Mouse (Mus musculus): Measurements from ENCODE around the gene Elob. TPM values are rescaled to one million over a fixed set of nuclear protein-coding genes. Genes with fewer than 3 reads are reported as not detected.

Elob gene
- 378 and 510 TPM in 2 replicates for polyA plus RNA-seq (2012; ENCODE audit: insufficient read depth, insufficient read length, missing spikeins)

- peak within 1 kb of the TSS; percentile 97 for H3K4me3 ChIP-seq (ENCODE audit: insufficient read depth, low read depth, low read length)
- peak within 1 kb of the TSS; percentile 99 for H3K27ac ChIP-seq (replicated peaks; ENCODE audit: low read depth, low read length)
- peaks cover 4% of the 10 kb centered on the region; the same call in 1 of the 2 replicates for H3K4me1 ChIP-seq (ENCODE audit: control insufficient read depth, insufficient read depth, insufficient read length, low read length)
These were observed at the start of gene Elob for GRCm38 (mm10) chr17:23829064-23829619. Elob (minus strand) TSS chr17:23829136.

- Histone ChIP-seq H3K4me1 (ENCODE audit: control insufficient read depth, insufficient read depth, insufficient read length, low read length) (no peaks in the 10 kb centered on the region), H3K4me3 (ENCODE audit: insufficient read depth, low read depth, low read length) (no peak overlapping the region), H3K27ac (replicated peaks; ENCODE audit: low read depth, low read length) (no peak overlapping the region)
These were observed 48.2 kb upstream of the Elob start for GRCm38 (mm10) chr17:23877166-23877565.

GRCm38 (mm10) chr17:23876741-23877140, 47.8 kb upstream of the Elob start:
- no peak overlapping the region for H3K4me3 ChIP-seq (ENCODE audit: insufficient read depth, low read depth, low read length)
- H3K4me1 ChIP-seq (ENCODE audit: control insufficient read depth, insufficient read depth, insufficient read length, low read length) = no peaks in the 10 kb centered on the region
- no peak overlapping the region for H3K27ac ChIP-seq (replicated peaks; ENCODE audit: low read depth, low read length)

GRCm38 (mm10) chr17:23873884-23874856, 45.2 kb upstream of the Elob start:
- Histone ChIP-seq H3K4me1 (ENCODE audit: control insufficient read depth, insufficient read depth, insufficient read length, low read length) (no peaks in the 10 kb centered on the region), H3K4me3 (ENCODE audit: insufficient read depth, low read depth, low read length) (no peak overlapping the region), H3K27ac (replicated peaks; ENCODE audit: low read depth, low read length) (no peak overlapping the region)

- no peaks in the 10 kb centered on the region for H3K4me1 ChIP-seq (ENCODE audit: control insufficient read depth, insufficient read depth, insufficient read length, low read length)
- no peak overlapping the region for H3K27ac ChIP-seq (replicated peaks; ENCODE audit: low read depth, low read length)
- H3K4me3 ChIP-seq (ENCODE audit: insufficient read depth, low read depth, low read length) = no peak overlapping the region
These were observed 39.6 kb upstream of the Elob start for GRCm38 (mm10) chr17:23868513-23868912.

GRCm38 (mm10) chr17:23867756-23868155, 38.8 kb upstream of the Elob start, which contains the start of gene Prss21:
Prss21 (plus strand) TSS chr17:23868056.
- Histone ChIP-seq H3K4me1 (ENCODE audit: control insufficient read depth, insufficient read depth, insufficient read length, low read length) (no peaks in the 10 kb centered on the region), H3K27ac (replicated peaks; ENCODE audit: low read depth, low read length) (no peak within 1 kb of the TSS), H3K4me3 (ENCODE audit: insufficient read depth, low read depth, low read length) (no peak within 1 kb of the TSS)

GRCm38 (mm10) chr17:23862926-23863325, 34.0 kb upstream of the Elob start:
- Histone ChIP-seq H3K4me3 (ENCODE audit: insufficient read depth, low read depth, low read length) (no peak overlapping the region), H3K27ac (replicated peaks; ENCODE audit: low read depth, low read length) (no peak overlapping the region), H3K4me1 (ENCODE audit: control insufficient read depth, insufficient read depth, insufficient read length, low read length) (no peaks in the 10 kb centered on the region)

- H3K27ac ChIP-seq (replicated peaks; ENCODE audit: low read depth, low read length) = no peak overlapping the region
- no peak overlapping the region for H3K4me3 ChIP-seq (ENCODE audit: insufficient read depth, low read depth, low read length)
- H3K4me1 ChIP-seq (ENCODE audit: control insufficient read depth, insufficient read depth, insufficient read length, low read length) = no peaks in the 10 kb centered on the region
These were observed 29.0 kb upstream of the Elob start for GRCm38 (mm10) chr17:23857913-23858312.

- no peak overlapping the region for H3K4me3 ChIP-seq (ENCODE audit: insufficient read depth, low read depth, low read length)
- H3K27ac ChIP-seq (replicated peaks; ENCODE audit: low read depth, low read length) = no peak overlapping the region
- no peaks in the 10 kb centered on the region for H3K4me1 ChIP-seq (ENCODE audit: control insufficient read depth, insufficient read depth, insufficient read length, low read length)
These were observed 28.3 kb upstream of the Elob start for GRCm38 (mm10) chr17:23857193-23857592.

GRCm38 (mm10) chr17:23854229-23854765, 25.4 kb upstream of the Elob start:
- Histone ChIP-seq H3K4me3 (ENCODE audit: insufficient read depth, low read depth, low read length) (no peak overlapping the region), H3K4me1 (ENCODE audit: control insufficient read depth, insufficient read depth, insufficient read length, low read length) (no peaks in the 10 kb centered on the region), H3K27ac (replicated peaks; ENCODE audit: low read depth, low read length) (no peak overlapping the region)

GRCm38 (mm10) chr17:23853292-23853691, 24.4 kb upstream of the Elob start:
- H3K4me1 ChIP-seq (ENCODE audit: control insufficient read depth, insufficient read depth, insufficient read length, low read length) = no peaks in the 10 kb centered on the region
- no peak overlapping the region for H3K27ac ChIP-seq (replicated peaks; ENCODE audit: low read depth, low read length)

GRCm38 (mm10) chr17:23850853-23851749, 22.2 kb upstream of the Elob start:
- H3K4me1 ChIP-seq (ENCODE audit: control insufficient read depth, insufficient read depth, insufficient read length, low read length) = no peaks in the 10 kb centered on the region
- H3K27ac ChIP-seq (replicated peaks; ENCODE audit: low read depth, low read length) = no peak overlapping the region
- no peak overlapping the region for H3K4me3 ChIP-seq (ENCODE audit: insufficient read depth, low read depth, low read length)

More at GRCm38 (mm10) chr17:23853292-23853691, 24.4 kb upstream of the Elob start:
- H3K4me3 ChIP-seq (ENCODE audit: insufficient read depth, low read depth, low read length) = no peak overlapping the region

- no peak overlapping the region for H3K27ac ChIP-seq (replicated peaks; ENCODE audit: low read depth, low read length)
- no peak overlapping the region for H3K4me3 ChIP-seq (ENCODE audit: insufficient read depth, low read depth, low read length)
- no peaks in the 10 kb centered on the region for H3K4me1 ChIP-seq (ENCODE audit: control insufficient read depth, insufficient read depth, insufficient read length, low read length)
These were observed 21.1 kb upstream of the Elob start for GRCm38 (mm10) chr17:23850028-23850427.

- Histone ChIP-seq H3K4me3 (ENCODE audit: insufficient read depth, low read depth, low read length) (no peak within 1 kb of the TSS), H3K27ac (replicated peaks; ENCODE audit: low read depth, low read length) (no peak within 1 kb of the TSS), H3K4me1 (ENCODE audit: control insufficient read depth, insufficient read depth, insufficient read length, low read length) (no peaks in the 10 kb centered on the region)
These were observed 14.9 kb upstream of the Elob start, which contains the start of the genes Prss32 and Prss41 for GRCm38 (mm10) chr17:23843812-23844273. Prss32 (plus strand) TSS chr17:23843855. Prss41 (minus strand) TSS chr17:23844172.
